Mouse (Mus musculus) adrenal gland, postnatal 10 days (tissue): Measurements from ENCODE around the gene Olfr871. TPM values are rescaled to one million over a fixed set of nuclear protein-coding genes. Genes with fewer than 3 reads are reported as not detected.
"Not testable (repeated sequence)": the region's sequence is repeated elsewhere in the genome, so short reads cannot be mapped to it uniquely, and the experiment has no call there.

Experiments used
- DNase-seq: peaks from one replicate; pipeline ENCODE4 v3.0.0; 2021; ENCODE audit warnings: mixed read lengths
- long read RNA-seq, 2 experiments: library from polyadenylated mRNA; stranded (forward); transcript quantifications; one replicate each; pipeline ENCODE4 v2.0.0; 2021
- total RNA-seq, 2 experiments: library from RNA; stranded (reverse); gene quantifications; 2 replicates each; pipeline ENCODE4 v1.2.3; 2021

The Olfr871 gene
- not detected for total RNA-seq
- long read RNA-seq, experiment 1 = 0 reads
- long read RNA-seq, experiment 2 = 0 reads

DNA sequence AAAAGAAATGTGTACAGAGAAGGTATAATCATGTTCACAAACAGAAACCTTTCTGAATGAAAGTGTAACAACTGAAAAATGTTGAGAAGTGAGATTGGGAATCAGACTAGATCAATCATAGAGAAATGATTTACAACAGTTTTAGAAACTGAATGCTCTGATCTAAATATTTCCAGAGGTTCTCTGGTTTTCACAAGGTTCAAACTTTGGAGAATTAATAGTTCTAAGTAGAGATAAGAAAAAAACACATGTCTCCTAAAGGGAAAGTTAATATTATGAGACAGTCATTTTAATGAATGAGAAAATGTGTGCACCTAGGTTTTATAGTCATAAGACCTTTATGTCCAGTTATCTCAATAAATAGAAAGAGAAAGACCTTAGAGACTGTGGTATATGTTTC lies at the start of gene Olfr871:
Olfr871 (plus strand) TSS at position 301 of the 400 bp plus-strand sequence.
- DNase-seq = no peak

DNA sequence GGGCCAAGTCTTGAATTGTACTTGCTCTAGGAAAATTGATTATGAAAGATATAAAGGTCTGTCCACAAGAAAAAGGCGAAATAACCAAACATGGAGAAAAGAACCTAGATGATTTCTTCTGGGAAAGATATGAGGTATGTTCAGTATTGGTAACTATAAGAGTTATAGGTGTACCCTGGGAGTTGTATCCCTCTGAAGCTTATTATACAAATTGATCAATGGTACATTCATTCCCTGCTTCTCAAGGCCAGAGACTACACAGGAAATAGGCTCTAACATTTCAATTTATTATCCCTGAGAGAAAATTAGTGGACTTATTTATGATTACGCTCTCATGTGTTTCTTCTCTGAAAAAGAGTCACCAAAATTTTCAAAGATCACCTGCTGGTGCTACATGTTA lies 38.0 kb upstream of the Olfr871 start, which contains the start of gene Olfr870:
Olfr870 (minus strand) TSS at position 101 of the 400 bp plus-strand sequence.
- DNase-seq = no peak

DNA sequence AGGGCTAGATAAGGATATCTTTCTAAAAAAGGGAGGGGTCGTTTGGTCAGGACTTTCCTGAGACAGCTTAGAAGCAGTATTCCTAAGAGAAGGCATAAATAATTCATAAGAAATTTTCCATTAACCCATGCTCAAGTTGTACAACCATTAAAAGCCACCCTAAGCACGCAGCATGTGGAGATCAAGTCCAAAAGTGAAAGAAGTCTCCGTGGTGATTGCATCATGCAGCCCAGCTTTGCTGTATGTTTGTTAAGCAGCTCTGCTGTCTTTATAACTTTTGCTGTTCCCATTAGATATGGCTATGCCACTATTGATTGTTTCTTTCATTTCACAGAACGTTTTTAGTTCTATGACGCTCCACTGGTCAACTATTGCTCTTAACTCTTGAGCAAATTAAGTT lies 32.5 kb upstream of the Olfr871 start:
- no peak for DNase-seq

DNA sequence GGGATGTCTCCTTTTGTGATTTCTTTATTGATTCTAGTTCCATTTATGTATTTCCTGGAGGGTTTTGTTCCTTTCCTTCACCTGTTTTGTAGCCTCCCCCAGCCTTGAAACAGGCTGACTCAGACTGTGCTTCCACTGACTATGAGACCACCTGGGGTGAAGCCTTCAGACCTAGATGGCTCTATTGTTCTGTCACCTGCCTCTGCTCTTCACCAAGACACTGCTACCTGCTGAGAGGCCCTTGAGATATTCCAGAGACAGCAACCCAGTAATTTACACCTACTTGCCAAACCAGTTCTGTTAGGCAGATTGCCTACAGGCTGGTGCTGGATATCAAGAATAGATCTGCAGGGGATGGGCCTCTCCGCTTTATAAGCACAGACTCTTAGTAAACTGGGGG lies 9.9 kb upstream of the Olfr871 start:
- DNase-seq = no peak

DNA sequence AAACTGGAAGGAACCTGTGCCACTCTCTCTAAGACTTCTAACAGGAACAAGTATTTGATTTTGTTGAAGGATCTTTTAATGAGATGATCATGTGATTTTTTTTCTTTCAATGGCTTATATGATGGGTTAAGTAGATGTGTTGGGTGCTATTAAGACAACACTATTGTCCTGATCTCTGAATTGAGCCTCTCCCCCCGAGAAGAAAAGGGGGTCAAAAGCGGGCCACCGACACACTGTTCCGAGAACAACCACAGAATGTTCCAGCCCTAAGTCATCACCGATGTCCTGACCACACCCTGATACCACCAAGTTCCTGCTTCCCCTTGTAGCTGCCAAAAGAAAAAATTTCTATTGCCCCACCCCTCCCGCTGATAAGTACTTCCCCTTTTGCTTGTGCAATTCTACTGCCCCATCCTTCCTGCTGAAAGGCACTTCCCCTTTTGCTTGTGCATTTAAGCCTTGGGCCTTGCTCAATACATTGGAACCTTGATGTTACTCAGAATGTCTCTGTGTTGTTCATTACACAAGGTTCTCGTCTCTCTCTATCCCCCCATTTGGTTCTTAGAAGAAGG lies 8.5 kb upstream of the Olfr871 start:
- not testable (repeated sequence) for DNase-seq

DNA sequence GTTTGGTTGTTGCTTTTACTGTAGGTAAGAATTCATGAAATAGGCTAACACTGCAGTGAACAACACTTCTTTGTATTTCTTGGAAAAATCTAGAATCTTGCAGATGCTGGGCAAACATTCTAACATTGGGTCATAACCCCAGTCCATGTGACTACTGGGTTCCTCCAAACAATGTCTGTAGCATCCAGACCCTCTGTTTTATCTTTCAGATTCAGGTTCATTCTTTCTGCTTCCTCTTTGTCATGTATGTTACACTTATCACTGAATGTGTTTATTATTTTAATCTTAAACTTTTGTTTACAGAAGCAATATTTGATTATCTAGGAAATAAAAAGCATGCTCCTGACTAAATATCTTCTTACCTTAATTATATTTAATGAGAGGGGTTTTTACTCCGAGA lies 1.2 kb upstream of the Olfr871 start:
- no peak for DNase-seq

DNA sequence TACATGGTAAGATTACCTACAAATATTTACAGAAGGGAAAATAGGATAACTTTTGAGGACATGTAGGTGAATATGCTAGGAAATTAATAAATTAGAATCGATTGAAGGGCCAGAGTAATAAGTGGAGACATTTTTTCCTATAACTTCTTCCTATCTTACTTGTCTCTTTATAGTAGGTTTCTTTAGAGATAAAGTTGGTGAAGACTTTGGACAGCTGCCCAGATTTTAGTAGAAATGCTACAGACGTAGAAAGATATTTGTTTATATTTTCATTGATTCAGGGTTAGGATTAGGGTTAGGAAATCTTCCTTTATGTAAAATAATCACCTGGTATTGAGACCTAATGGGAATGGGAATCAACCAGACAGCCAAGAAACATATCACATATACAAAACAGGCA lies 530 bp upstream of the Olfr871 start:
- no peak for DNase-seq

DNA sequence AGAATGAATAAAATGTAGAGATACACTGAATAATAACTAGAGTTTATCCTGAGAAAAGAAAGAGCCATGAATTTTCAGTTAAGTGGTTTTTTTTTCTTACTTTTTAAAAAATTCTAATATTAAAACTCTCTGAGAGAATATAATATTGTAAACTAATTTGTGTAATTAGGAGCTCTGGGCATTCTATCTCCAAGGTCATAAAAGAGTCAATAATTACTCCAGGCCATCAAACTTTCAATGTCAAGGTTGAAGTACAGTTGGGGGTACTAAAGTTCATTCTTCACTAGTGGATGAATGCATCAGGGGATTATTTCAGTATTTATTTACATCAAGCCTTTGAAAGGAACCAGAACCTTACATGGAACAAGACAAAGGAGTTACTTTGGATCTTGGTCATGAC lies 24.8 kb downstream of the Olfr871 start, which contains the start of gene Olfr872:
Olfr872 (plus strand) TSS at position 301 of the 400 bp plus-strand sequence.
- DNase-seq = no peak

DNA sequence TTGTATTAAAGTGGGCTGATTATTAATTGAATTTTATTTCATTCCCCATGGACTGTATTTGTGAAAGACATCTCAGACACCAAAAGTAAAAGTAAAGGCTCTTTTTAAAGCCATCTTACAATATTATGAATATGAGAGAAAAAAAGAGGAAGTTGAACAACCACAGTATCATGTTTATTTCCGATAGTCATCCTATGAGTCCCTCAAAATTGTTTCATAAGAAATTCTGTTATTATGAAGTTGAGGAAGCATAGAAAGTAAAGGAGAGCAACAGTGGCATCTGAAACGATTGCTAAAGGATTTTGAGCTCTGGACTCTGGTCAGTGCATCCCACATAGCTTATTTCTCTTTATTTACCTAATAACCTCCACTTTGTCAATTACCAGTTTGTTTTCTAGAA lies 25.4 kb downstream of the Olfr871 start:
- no peak for DNase-seq

Other genes starting within 250 kb of the Olfr871 start
- not detected for gene Olfr866, start 184.2 kb upstream of the Olfr871 start, total RNA-seq
- gene Olfr867, start 154.6 kb upstream of the Olfr871 start, total RNA-seq = not detected
- not detected for gene Olfr868, start 113.6 kb upstream of the Olfr871 start, total RNA-seq
- gene Olfr869, start 83.2 kb upstream of the Olfr871 start, total RNA-seq = not detected
- not detected for gene Olfr870, start 38.1 kb upstream of the Olfr871 start, total RNA-seq
- gene Olfr872, start 24.9 kb downstream of the Olfr871 start, total RNA-seq = not detected
- gene Olfr39, start 70.1 kb downstream of the Olfr871 start, total RNA-seq = not detected
- not detected for gene Olfr873, start 86.3 kb downstream of the Olfr871 start, total RNA-seq
- not detected for gene Olfr18, start 123.9 kb downstream of the Olfr871 start, total RNA-seq
- gene Zfp560, start 173.0 kb downstream of the Olfr871 start, total RNA-seq = 1 to 10 TPM; 8.5 to 9.6 TPM
- 10 to 100 TPM; 19.4 to 26.9 TPM for gene Zfp26, start 248.0 kb downstream of the Olfr871 start, total RNA-seq